Mouse (Mus musculus) neural tube, embryonic 10.5 days (tissue): ENCODE measurements around the gene Orc2.
A peak's percentile ranks its signal among the peaks of the same experiment; 100 is the strongest.

ENCODE experiments used
- DNase-seq: peaks from one replicate; pipeline ENCODE4 v3.0.0-alpha.2; 2017; ENCODE audit warnings: low spot score; ENCODE audit errors: extremely low spot score

Orc2 gene

DNA sequence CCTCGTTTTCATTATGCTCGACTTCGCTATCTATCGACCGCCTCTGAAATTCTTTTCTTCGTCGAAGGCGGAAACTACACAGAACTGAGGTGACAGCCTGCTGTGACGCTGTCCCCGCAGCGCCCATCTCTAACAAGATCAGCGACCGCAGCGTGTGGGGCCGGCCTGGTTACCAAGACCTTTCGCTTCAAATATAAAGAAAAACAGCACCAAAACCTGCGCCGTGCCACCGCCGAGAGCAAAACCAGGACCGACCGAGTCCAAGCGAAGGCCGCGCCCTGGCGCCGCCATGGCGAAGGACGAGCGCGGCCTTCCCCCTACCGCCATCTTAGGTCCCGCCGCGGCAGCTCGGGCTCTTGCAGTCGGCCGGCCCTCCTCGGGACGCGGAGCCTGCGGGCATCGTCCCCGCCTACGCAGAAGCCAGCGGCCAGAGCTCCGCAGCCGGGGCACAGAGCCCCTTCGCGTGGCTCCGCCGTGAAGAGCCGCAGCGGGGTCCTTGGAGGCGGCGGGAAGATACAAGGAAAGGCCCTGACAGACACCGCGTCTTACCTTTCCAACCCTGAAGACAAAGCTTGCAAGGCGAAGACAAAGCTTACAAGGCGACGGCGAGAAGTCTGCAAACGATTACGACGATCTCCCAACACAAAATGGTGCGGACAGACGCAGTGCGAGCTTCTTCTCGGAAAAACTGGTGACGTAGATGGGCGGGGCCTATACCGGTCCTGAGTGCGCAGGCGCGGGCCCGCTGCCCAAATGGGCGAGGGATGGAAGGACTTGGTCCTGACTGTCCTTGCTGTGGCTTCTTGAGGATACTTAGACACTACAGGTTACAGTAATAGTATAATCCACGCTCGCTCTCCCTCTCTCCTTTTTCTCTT, 81.3 kb downstream of the Orc2 start, which contains the start of gene Clk1:
Clk1 (minus strand) TSS at position 696 of the 878 bp plus-strand sequence.
- peak; percentile 94 for DNase-seq

DNA sequence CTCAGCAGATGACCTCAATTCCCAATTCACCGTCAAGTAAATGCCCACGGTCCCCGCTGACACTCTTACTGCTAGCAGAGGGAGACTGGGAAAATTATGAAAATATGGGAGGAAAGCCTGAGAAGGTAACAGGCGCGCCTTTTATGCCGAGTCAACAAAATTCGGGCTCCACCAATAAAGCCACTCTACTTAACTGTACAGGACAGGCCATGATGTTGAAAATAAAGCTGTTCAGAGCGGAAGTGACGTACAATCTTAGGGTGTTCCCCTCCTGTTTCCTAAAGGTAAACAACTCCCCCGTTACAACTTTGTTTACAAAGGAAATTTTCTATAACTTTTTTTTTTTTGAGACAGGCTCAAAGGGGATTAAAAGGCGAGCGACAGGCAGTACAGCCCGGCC, 82.0 kb downstream of the Orc2 start:
- no peak for DNase-seq

DNA sequence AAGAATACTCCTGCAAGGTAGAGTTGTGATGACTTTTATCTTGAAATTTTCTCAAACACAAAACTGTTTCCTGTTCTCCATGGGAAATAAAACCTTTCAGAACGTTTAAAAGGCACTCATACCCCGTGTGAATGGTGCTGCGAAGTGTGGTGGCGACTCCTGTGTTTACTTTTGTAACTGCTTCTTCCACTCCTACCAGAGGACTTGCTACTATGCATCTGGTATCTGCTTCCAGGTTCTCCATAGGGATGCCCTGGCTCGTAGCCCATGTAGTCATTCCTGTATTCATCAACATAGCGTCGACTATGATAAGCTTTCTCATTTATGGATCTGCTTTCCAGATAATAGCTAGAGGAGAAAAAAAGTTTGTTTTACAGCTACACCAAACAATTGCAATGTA, 83.9 kb downstream of the Orc2 start:
- no peak for DNase-seq

DNA sequence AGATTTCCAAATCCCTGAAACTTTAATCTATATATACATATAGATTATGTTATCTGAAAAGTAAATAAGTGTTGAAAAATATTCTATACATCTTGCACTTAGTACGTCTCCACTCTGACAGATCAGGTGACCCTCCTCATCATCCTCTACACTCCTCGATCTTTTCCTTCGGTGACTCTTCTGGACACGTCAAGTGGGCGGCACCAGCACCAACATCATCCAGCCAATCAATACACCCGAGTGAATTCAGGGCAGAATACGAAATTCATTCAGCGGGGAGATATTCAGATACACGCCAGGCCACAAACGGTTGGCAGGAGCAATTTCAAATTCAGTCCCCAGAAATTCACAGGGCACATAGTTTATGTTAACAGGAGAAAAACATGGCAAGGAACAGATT, 84.9 kb downstream of the Orc2 start:
- no peak for DNase-seq

DNA sequence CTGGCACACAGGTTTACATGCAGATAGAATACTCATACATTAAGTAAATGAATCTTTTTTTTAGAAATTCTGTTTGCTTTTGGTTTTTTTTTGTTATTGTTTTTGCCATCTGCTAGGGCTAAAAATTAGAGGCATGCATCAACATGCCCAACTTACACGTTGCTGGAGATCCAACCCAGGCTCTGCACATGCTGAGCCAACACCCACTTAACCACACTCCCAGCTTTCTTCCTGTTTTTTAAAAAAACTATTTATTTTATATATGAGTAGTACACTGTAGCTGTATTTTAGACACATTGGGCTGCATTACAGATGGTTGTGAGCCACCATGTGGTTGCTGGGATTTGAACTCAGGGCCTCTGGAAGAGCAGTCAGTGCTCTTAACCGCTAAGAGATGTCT, 88.9 kb downstream of the Orc2 start:
- DNase-seq = no peak

DNA sequence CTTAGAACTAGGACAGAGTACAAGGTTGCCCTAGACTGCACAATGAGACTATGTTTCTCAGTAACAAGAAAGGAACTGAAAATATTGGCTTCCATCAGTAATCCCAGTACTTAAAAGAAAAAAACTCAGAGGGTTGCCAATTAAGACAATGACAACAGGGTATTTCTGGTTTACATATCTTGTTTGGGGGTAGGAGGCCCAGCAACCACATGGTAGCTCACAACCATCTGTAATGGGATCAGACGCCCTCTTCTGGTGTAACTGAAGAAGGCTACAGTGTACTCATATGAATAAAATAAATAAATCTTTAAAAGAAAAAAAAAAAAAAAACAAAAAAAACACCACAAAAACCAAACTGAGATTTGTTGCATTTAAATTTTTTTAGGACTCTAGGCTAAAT, 89.5 kb downstream of the Orc2 start:
- no peak for DNase-seq
